Mouse (Mus musculus) C2C12 (cell line): ENCODE results near the gene Tmco4.

Experiments used
- CTCF ChIP-seq: IDR thresholded peaks from one replicate; pipeline ENCODE4 v1.5.1; 2011; ENCODE audit not compliant: control insufficient read depth, insufficient read depth, insufficient read length
- MAX ChIP-seq: IDR thresholded peaks from one replicate; pipeline ENCODE4 v1.6.1; 2011; ENCODE audit warnings: mild to moderate bottlenecking, control low read depth
- MYOD1 ChIP-seq: IDR thresholded peaks from one replicate; pipeline ENCODE4 v1.6.1; 2011; ENCODE audit warnings: low read depth; ENCODE audit not compliant: control insufficient read depth, insufficient read length

DNA sequence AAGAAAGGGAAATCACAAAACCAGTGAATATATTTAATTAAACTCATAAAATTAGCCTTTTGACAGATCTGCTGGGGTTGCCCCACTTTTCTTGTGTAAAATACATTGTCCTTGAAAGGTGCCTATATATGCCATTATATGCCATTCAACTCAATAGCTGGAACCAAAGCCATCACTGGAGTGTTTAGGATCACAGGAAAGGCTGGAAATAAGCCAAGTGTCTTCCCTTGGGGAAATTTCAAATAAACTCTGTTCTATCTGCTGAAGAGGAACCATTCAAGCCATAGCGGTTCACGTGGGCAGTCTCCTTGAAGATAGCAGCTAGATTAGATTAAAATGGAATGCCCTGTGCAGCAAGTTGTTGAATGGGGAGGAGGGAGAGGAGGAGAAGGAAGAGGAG, 47.1 kb upstream of the Tmco4 start:
- no peak for TF ChIP-seq MAX
- TF ChIP-seq MYOD1: no peak
- TF ChIP-seq CTCF: no peak
